Mouse (Mus musculus) bone marrow, adult 2 months (tissue): ENCODE measurements around the gene Bnip1.

Experiments used
- CTCF ChIP-seq: fragments of 200-500 bp; IDR thresholded peaks from 2 replicates; pipeline ENCODE4 v1.5.1; 2011; ENCODE audit warnings: low read length, control low read depth; ENCODE audit not compliant: control insufficient read depth, insufficient read depth
- POLR2A ChIP-seq: fragments of 200-500 bp; IDR thresholded peaks from 2 replicates; pipeline ENCODE4 v1.6.1; 2011; ENCODE audit warnings: low read depth, mild to moderate bottlenecking, control low read depth, low read length, borderline replicate concordance; ENCODE audit not compliant: control insufficient read depth

DNA sequence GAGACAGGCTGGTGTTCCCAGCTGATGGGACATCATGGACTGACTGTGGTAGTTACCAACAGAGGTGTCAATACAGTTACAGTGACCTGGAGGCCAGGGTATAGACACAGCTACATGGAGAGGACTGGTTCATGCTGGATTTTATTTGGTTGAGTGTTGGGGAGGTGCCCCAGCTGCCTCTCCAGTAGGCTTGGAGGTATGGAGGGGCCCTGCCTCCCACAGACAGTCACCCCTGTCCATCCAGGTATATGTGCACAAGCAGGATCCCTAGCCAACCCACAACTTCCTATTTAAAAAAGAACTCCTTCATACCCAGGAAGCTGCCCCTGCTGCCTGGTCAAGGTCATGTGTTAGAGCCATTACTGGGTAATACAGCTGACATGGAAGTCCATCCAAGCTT lies 36.9 kb downstream of the Bnip1 start:
- TF ChIP-seq CTCF (no peak), POLR2A (no peak)
